Mouse (Mus musculus): Measurements from ENCODE around the gene Gm10273. TPM values are rescaled to one million over a fixed set of nuclear protein-coding genes. Genes with fewer than 3 reads are reported as not detected.
"Not testable (repeated sequence)": the region's sequence is repeated elsewhere in the genome, so short reads cannot be mapped to it uniquely, and the experiment has no call there.

The Gm10273 gene
- polyA plus RNA-seq, 1 experiment from 2014 or later: 3.5 TPM

DNA sequence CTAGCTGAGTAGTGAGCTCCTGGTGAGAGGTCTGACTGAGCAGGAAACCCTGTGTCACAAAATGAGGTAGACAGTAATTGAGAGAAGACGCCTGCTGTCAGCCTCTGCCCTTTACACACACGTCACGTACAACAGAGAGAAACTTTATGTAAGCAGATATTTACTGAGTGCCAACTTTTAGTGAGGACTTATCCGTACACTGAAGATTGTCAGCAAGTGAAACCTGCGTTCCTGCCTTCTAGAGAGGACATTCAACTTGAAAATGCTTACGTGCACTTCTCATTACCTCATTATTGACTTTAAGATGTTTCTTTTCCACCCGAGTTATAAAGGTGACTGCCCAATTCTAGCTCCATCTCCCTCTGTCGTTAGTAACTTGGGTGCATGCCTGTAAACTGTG lies 26.7 kb upstream of the Gm10273 start:
- no peak overlapping the region for H3K4me3 ChIP-seq
- H3K36me3 ChIP-seq: peaks cover 87% of the 10 kb centered on the region
- no peaks in the 10 kb centered on the region for H3K27me3 ChIP-seq
- 91% methylated on average over 8 of the region's 8 CpGs for WGBS
- no peaks in the 10 kb centered on the region for H3K9me3 ChIP-seq
- H3K4me2 ChIP-seq (replicated peaks): no peak overlapping the region
- ATAC-seq (ENCODE audit: low FRiP score, low read depth): no peak
- H3K27ac ChIP-seq (replicated peaks): no peak overlapping the region
- H3K9ac ChIP-seq (replicated peaks): no peak overlapping the region
- no peaks in the 10 kb centered on the region for H3K4me1 ChIP-seq

DNA sequence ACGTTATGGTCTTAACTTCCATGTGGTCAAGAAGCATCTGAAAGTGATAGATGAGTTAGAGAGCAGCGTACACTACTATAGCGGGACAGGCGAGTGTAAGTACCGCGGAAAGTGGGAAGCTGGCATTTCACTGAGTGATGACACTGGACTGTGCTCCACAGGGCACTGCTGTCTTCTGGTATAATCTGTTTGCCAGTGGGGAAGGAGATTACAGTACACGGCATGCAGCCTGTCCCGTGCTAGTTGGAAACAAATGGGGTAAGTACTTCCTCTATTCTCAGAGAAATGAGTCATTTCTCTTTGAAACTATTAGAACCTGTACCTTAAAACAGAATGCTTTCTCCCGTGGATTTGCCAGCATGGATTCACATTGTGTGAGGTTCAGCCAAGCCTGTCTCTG lies 26.0 kb upstream of the Gm10273 start:
- H3K4me3 ChIP-seq: no peak overlapping the region
- no peak overlapping the region for H3K4me2 ChIP-seq (replicated peaks)
- H3K36me3 ChIP-seq: peaks cover 87% of the 10 kb centered on the region
- H3K27me3 ChIP-seq: no peaks in the 10 kb centered on the region
- H3K27ac ChIP-seq (replicated peaks): no peak overlapping the region
- H3K9ac ChIP-seq (replicated peaks): no peak overlapping the region
- no peaks in the 10 kb centered on the region for H3K9me3 ChIP-seq
- H3K4me1 ChIP-seq: no peaks in the 10 kb centered on the region
- 93% methylated on average over 9 of the region's 9 CpGs for WGBS
- ATAC-seq (ENCODE audit: low FRiP score, low read depth): no peak

DNA sequence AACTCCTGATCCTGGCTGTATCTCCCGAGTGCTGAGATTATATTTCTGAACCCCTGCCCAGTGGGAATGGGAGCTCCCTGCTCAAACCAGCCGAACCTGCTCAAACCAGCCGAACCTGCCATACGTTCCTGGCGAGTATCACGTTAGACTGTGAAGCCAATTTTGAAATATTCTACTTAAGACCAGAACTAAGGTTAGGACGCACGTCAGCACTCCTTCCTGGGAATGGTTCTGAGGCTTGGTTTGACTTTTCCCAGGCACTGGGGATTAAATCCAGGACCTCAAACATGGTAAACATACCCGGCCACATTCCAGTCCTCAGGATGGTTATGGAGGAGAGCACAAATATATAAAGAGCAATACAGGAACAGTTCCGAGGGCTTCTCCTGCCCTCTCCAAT lies 17.5 kb upstream of the Gm10273 start:
- Histone ChIP-seq H3K4me1 (no peaks in the 10 kb centered on the region), H3K9ac (replicated peaks) (no peak overlapping the region), H3K9me3 (no peaks in the 10 kb centered on the region), H3K4me3 (no peak overlapping the region), H3K27ac (replicated peaks) (no peak overlapping the region), H3K4me2 (replicated peaks) (no peak overlapping the region), H3K27me3 (no peaks in the 10 kb centered on the region), H3K36me3 (peaks cover 20% of the 10 kb centered on the region)
- ATAC-seq (ENCODE audit: low FRiP score, low read depth): no peak
- whole genome bisulfite sequencing: 94% methylated on average over 10 of the region's 10 CpGs

DNA sequence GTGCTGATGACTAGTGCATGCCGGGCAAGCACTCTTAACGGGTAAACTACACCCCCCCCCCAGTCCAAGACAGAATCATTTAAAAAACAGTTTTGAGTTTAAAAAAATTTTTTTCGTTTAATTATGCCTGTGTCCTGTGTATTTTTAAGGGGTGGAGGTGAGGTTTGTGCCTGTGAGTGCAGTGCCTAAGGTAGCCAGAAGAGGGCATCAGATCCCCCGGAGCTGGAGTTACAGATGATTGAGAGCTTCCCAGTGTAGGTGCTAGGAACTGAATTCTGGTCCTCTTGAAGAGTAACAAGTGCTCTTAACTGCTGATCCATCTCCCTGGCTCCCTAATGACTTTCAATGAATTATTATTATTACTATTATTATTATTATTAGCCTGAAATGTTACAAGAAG lies 16.7 kb upstream of the Gm10273 start:
- WGBS: 87% methylated on average over 4 of the region's 4 CpGs
- ATAC-seq (ENCODE audit: low FRiP score, low read depth): no peak
- H3K4me3 ChIP-seq: no peak overlapping the region
- no peaks in the 10 kb centered on the region for H3K4me1 ChIP-seq
- peaks cover 12% of the 10 kb centered on the region; the same call in 1 of the 2 replicates for H3K36me3 ChIP-seq
- no peaks in the 10 kb centered on the region for H3K27me3 ChIP-seq
- H3K4me2 ChIP-seq (replicated peaks): no peak overlapping the region
- no peak overlapping the region for H3K27ac ChIP-seq (replicated peaks)
- no peaks in the 10 kb centered on the region for H3K9me3 ChIP-seq
- no peak overlapping the region for H3K9ac ChIP-seq (replicated peaks)

DNA sequence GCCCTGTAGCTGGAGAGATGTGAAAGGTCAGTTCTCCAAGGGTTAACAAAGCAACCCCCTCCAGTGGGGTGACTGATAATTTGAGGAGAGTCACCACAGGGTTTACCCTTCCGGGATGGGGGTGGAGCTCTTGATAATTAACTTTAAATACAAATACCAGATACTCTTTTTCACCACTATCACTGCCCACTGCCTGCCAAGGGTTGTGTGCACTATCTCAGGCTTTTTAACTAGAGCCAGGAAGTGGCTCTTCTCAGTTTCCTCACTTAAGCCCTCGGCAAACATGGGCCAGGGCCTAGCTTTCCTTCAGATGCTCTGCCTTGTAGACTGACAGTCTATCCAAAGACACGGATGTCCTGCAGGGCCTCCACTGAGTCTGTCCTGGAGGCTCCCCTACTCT lies 15.5 kb upstream of the Gm10273 start:
- no peak overlapping the region for H3K27ac ChIP-seq (replicated peaks)
- H3K4me1 ChIP-seq: no peaks in the 10 kb centered on the region
- ATAC-seq (ENCODE audit: low FRiP score, low read depth): no peak
- no peak overlapping the region for H3K4me2 ChIP-seq (replicated peaks)
- H3K36me3 ChIP-seq: 0 out of 2 replicates have a peak, but pooled peaks cover under 1% of the 10 kb centered on the region
- H3K4me3 ChIP-seq: no peak overlapping the region
- H3K27me3 ChIP-seq: no peaks in the 10 kb centered on the region
- no peak overlapping the region for H3K9ac ChIP-seq (replicated peaks)
- H3K9me3 ChIP-seq: no peaks in the 10 kb centered on the region
- 67% methylated on average over 3 of the region's 3 CpGs for WGBS

DNA sequence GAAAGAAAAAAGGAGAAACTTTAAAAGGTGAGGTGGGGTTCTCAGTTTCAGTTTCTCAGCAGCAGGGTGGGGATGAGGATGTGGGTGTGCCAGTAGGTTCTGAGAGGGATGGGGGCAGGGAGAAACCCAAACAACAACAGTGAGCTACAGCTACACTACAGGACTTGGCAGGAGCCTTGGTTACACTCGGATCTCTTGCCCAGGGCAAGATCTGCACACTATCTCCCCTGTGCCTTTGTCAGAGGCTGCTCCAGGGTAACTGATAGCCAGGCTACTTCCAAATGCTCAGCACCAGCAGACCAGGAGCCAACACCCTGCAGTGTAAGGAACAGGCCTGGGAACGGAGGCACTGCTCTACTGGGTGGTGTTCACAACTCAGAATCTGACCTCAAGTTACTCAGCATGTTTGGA lies 15.0 kb upstream of the Gm10273 start:
- Histone ChIP-seq H3K4me2 (replicated peaks) (no peak overlapping the region), H3K4me3 (no peak overlapping the region), H3K9ac (replicated peaks) (no peak overlapping the region), H3K4me1 (no peaks in the 10 kb centered on the region), H3K36me3 (no peaks in the 10 kb centered on the region), H3K9me3 (no peaks in the 10 kb centered on the region), H3K27me3 (no peaks in the 10 kb centered on the region), H3K27ac (replicated peaks) (no peak overlapping the region)
- ATAC-seq (ENCODE audit: low FRiP score, low read depth): no peak
- 90% methylated on average over 2 of the region's 2 CpGs for WGBS

DNA sequence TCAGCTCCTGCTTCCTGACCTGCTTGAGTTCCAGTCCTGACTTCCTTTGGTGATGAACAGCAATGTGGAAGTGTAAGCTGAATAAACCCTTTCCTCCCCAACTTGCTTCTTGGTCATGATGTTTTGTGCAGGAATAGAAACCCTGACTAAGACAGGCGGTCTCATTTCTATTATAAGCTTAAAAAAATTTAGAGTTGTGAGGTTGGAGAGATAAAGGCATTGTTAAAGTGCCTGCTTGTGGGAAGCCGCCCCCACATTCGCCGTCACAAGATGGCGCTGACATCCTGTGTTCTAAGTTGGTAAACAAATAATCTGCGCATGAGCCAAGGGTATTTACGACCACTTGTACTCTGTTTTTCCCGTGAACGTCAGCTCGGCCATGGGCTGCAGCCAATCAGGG lies 13.9 kb upstream of the Gm10273 start:
- H3K9ac ChIP-seq (replicated peaks); H3K27me3 ChIP-seq; H3K9me3 ChIP-seq; H3K4me2 ChIP-seq (replicated peaks); ATAC-seq (ENCODE audit: low FRiP score, low read depth); H3K4me1 ChIP-seq; H3K36me3 ChIP-seq; H3K27ac ChIP-seq (replicated peaks); H3K4me3 ChIP-seq: not testable (repeated sequence)
- 82% methylated on average over 7 of the region's 10 CpGs for WGBS

DNA sequence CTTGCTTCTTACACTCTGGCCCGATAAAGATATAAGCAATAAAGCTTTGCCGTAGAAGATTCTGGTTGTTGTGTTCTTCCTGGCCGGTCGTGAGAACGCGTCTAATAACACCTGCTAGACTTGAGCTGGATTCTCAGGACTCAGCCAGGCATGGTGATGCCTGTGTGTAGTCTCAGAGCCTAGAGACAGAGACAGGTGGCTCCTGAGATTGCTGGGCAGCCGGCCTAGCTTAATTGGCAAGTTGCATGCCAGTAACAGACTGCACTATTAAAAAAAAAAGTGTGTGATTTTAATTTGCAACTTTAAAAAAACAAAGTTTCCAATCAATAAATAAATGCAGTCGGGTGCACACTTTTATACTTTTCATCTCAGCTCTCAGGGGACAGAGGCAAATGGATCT lies 8.5 kb upstream of the Gm10273 start:
- WGBS: 93% methylated on average over 8 of the region's 8 CpGs
- Histone ChIP-seq H3K4me3 (no peak overlapping the region), H3K27ac (replicated peaks) (no peak overlapping the region), H3K27me3 (no peaks in the 10 kb centered on the region), H3K9me3 (peaks cover 12% of the 10 kb centered on the region; the same call in 1 of the 2 replicates), H3K4me1 (no peaks in the 10 kb centered on the region), H3K4me2 (replicated peaks) (no peak overlapping the region), H3K9ac (replicated peaks) (no peak overlapping the region), H3K36me3 (no peaks in the 10 kb centered on the region)
- ATAC-seq (ENCODE audit: low FRiP score, low read depth): no peak

DNA sequence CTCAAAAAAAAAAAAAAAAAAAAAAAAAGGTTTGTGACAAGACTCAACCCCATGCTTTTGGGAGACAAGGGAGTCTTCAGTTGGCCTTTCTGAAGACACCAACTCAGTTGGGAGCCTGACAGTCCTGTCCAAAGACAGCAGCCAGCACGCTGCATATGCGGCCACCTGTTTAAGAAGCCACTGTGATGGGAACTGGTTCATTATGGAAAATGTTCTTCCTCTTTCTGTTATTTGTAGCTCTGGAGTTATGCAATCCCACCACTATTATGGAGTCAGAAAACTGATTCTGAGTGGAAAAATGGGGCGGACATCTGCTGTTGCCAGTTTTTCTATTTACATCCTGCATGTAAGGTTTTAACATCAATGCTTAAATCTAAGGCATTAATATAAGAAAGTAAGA lies 5.8 kb upstream of the Gm10273 start:
- Histone ChIP-seq H3K36me3 (no peaks in the 10 kb centered on the region), H3K27me3 (no peaks in the 10 kb centered on the region), H3K9ac (replicated peaks) (no peak overlapping the region), H3K9me3 (peaks cover 12% of the 10 kb centered on the region; the same call in 1 of the 2 replicates), H3K4me1 (no peaks in the 10 kb centered on the region), H3K4me2 (replicated peaks) (no peak overlapping the region), H3K4me3 (no peak overlapping the region), H3K27ac (replicated peaks) (no peak overlapping the region)
- ATAC-seq (ENCODE audit: low FRiP score, low read depth): no peak
- 93% methylated on average over 3 of the region's 3 CpGs for WGBS

DNA sequence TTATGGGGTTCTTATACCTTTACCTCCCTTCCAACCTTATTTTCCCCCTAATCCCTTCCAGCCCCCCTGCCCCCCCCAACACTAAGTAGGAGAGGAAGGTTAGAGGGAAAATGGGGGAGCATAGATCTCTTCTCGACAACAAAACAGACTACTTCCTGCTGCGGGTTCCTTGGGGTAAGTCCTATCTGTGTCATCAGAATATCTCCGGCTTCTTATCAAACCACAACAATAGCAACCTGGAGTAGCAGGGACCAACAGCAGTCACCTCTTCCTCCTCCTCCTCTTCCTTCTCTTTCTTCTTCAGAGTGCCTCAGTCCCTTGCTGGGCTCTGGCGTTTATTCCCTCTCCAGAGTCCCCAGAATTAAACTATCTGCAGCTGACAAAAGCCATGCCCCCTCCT lies 3.5 kb upstream of the Gm10273 start:
- H3K36me3 ChIP-seq: no peaks in the 10 kb centered on the region
- no peak for ATAC-seq (ENCODE audit: low FRiP score, low read depth)

DNA sequence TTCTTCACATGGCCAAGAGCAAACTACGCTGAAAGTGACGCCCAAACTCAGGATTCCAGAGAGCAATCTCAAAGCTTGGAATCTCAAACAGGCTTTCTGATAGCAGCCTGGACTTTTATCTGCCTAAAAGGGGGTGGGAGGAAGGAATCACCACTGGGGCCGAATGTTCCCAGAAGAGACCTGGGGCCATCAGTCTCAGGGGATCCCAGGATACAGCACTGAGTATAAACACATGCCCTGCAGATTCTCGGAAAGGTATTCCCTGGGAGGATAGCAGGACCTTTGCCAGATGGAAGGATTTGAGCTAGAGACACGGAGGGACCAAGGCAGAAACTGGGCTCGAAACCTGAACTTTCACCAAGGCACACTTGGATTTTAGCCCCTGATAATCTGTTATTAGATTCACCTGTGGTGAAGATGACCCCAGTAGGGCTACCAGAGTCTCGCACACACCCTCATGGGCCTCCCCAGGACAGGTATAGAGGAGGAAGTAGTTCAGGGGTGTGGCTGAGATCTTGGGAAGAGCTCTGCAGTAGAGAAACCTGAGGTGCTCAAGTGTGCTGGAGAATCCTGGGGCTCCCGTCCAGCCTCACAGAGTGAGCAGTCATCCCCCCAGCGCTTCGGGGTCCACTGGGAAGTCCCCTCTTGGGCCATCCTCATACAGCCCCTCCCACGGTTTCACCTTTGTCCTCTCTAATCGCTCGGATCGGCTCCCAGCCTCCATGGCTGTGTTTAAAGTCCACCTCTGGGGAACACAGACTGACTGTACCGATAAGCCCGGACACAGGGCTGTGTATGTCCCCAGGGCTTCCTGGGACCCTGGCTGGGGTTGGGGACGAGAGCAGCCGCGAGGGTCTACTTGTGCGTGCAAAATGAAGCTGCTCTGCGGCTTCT lies 7.7 kb downstream of the Gm10273 start, which contains the start of gene Pla2g12b:
Gene Pla2g12b, plus strand, starts transcription at position 762 of the 894 bp plus-strand sequence.
- Histone ChIP-seq H3K4me1 (no peaks in the 10 kb centered on the region), H3K27me3 (no peaks in the 10 kb centered on the region), H3K9me3 (no peaks in the 10 kb centered on the region), H3K36me3 (no peaks in the 10 kb centered on the region), H3K4me3 (no peak within 1 kb of the TSS), H3K4me2 (replicated peaks) (no peak within 1 kb of the TSS), H3K9ac (replicated peaks) (no peak within 1 kb of the TSS), H3K27ac (replicated peaks) (no peak within 1 kb of the TSS)
- ATAC-seq (ENCODE audit: low FRiP score, low read depth): no peak
- 83% methylated on average over 21 of the region's 21 CpGs for WGBS

More for the DNA sequence above, 3.5 kb upstream of the Gm10273 start:
- Histone ChIP-seq H3K4me2 (replicated peaks) (no peak overlapping the region), H3K4me3 (no peak overlapping the region), H3K27ac (replicated peaks) (no peak overlapping the region), H3K4me1 (no peaks in the 10 kb centered on the region), H3K27me3 (no peaks in the 10 kb centered on the region), H3K9ac (replicated peaks) (no peak overlapping the region), H3K9me3 (peaks cover 12% of the 10 kb centered on the region; the same call in 1 of the 2 replicates)
- WGBS: 72% methylated on average over 4 of the region's 4 CpGs

DNA sequence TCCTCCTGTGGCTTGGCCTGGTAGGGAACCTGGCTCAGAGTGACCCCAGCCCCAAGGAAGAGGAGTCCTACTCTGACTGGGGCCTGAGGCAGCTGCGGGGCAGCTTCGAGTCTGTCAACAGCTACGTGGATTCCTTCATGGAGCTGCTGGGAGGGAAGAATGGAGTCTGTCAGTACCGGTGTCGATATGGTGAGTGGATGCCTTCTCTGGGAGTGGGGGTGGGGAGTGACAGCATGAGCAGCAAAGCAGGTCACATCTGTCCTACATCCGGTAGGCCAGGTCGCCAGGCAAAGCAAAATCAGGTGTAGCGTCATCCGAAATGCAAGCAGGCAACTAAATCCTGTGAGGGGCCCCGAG lies 8.3 kb downstream of the Gm10273 start:
- H3K27ac ChIP-seq (replicated peaks): no peak overlapping the region
- H3K4me1 ChIP-seq: no peaks in the 10 kb centered on the region
- no peaks in the 10 kb centered on the region for H3K9me3 ChIP-seq
- no peaks in the 10 kb centered on the region for H3K36me3 ChIP-seq
- H3K9ac ChIP-seq (replicated peaks): no peak overlapping the region
- 82% methylated on average over 10 of the region's 10 CpGs for WGBS
- no peak overlapping the region for H3K4me3 ChIP-seq
- H3K4me2 ChIP-seq (replicated peaks): no peak overlapping the region
- no peak for ATAC-seq (ENCODE audit: low FRiP score, low read depth)
- H3K27me3 ChIP-seq: no peaks in the 10 kb centered on the region
